Mouse (Mus musculus) large intestine, adult 2 months (tissue): ENCODE measurements around the gene C2cd5. TPM values are rescaled to one million over a fixed set of nuclear protein-coding genes. Genes with fewer than 3 reads are reported as not detected.
A peak's percentile ranks its signal among the peaks of the same experiment; 100 is the strongest.
"Not testable (repeated sequence)": the region's sequence is repeated elsewhere in the genome, so short reads cannot be mapped to it uniquely, and the experiment has no call there.

Source experiments
- DNase-seq: peaks from one replicate; pipeline ENCODE4 v3.0.0-alpha.2; 2012; ENCODE audit warnings: low read depth, low spot score
- WGBS: fragments of 180-500 bp; shearing (Covaris S2); methylation state at CpG from one replicate; pipeline ENCODE4 v1.1.7; 2018; 5-methylcytosine and 5-hydroxymethylcytosine counted together
- polyA plus RNA-seq: library from polyadenylated mRNA; depleted of rRNA; stranded (reverse); fragments of >200 nt; gene quantifications from 2 replicates; pipeline ENCODE4 v1.2.3, GENCODE M21; 2012

The C2cd5 gene
- polyA plus RNA-seq, 1 experiment = 14.5 TPM

DNA sequence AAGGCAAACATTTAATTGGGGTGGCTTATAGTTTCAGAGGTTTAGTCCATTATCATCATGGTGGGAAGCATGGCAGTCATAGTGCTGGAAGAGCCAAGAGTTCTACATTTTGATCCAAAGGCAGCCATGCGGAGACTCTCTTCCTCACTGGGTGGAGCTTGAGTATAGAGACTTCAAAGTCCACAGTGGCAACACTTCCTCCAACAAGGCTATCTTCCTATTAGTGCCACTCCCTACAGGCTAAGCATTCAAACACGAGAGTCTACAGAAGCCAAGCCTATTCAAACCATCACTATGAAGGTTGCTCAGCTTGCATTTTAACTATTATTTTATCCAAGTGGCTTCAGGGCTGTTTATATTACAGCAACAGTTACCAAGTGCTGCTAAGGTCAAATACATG is 65.4 kb downstream of the C2cd5 start:
- DNase-seq = peak; percentile 14
- 44% methylated on average over 2 of the region's 2 CpGs for WGBS

DNA sequence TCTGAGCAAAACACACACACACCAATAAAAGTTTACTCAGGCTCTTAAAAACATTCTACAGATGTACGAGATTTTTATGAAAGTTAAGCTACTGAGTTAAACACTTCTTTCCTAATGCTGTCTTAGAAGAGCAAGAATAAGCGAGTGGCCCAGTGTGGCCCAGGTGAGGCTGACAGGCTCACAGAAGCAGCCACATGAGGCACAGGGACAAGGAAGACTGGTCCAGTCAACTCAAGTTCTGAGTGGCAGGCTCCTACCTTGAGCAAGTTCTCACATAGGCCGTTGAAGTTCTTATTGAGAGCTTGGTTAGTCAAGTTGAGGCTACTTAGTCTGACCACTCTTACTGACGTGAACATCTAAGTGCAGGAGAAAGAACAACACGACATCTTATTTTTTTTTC is 69.4 kb downstream of the C2cd5 start:
- 87% methylated on average over 5 of the region's 5 CpGs for WGBS
- no peak for DNase-seq

DNA sequence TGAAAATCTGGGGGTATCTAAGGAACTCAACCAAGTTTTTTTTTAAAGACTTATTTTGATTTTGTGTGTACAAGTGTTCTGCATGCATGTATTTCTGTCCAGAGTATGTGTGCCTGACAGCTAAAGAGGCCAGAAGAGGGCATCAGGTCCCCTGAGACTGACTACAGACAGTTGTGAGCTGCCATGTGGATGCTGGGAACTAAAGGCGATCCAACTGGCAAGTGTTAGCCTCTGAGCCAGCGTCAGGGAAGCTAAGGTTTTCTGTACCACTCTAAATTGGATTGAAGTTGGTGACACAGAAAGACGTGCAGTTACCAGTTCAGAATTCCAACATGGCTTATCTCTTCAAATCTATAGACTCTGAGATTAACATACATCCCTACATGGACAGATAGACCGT is 72.0 kb downstream of the C2cd5 start:
- 93% methylated on average over 4 of the region's 4 CpGs for WGBS

DNA sequence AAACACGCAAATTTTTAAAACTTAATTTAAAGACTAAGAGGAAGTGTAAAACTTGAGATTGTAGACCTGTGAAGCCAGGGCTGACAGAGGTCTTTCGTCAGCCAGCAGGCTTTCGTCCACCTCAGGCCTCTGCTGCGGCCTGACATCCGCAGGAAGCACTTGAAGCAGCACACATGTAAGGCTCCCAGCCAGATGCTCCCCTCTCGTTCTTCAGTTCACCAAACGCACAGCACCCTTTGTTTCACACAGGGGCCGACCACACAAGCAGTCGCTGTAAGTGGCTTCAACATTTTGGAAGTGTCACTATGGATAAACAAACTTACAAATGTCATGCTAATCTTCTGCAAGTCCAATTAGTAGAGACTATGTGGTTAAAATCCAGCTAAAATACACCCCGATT is 72.5 kb downstream of the C2cd5 start:
- 78% methylated on average over 10 of the region's 10 CpGs for WGBS
- DNase-seq = no peak

More for the DNA sequence above, 72.0 kb downstream of the C2cd5 start:
- DNase-seq = no peak

DNA sequence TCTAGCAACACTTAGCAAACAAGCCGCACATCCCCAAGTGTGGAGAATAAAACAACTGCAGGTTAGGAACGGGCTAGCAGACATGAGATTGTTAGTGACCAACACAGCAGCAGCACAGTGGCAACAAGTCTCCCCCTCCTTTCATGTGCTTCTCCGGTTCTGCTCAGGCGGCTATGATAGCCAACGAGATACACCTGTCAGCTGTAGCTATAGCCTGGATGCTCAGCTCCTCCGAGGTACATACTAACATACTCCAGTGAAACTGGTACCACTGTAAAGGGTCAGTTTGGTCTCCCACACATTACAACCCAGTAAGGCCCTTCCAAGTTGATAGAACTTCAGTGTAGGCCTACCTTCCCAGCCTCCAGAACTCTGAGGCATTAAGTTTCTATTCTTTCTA is 76.2 kb downstream of the C2cd5 start:
- 90% methylated on average over 6 of the region's 6 CpGs for WGBS
- no peak for DNase-seq

DNA sequence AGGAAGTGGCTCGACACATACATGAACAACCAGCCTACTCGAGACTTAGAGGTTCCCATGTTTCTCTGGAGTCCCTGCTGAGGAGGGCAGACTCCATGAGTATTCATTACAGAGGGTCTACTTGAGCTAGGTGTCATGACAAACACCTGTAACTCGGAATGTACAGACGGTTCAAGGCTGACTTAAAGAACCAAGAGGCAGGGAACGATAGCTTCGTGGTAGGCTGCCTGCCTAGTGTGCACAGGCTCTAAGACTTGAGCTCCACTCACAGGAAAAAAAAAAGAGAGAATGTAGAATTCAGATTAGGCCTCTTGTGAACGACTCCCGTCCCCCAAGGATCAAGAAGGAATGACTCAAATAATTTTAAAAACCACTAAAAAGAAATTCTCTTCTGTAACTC is 78.2 kb downstream of the C2cd5 start:
- DNase-seq = no peak
- 86% methylated on average over 8 of the region's 8 CpGs for WGBS

DNA sequence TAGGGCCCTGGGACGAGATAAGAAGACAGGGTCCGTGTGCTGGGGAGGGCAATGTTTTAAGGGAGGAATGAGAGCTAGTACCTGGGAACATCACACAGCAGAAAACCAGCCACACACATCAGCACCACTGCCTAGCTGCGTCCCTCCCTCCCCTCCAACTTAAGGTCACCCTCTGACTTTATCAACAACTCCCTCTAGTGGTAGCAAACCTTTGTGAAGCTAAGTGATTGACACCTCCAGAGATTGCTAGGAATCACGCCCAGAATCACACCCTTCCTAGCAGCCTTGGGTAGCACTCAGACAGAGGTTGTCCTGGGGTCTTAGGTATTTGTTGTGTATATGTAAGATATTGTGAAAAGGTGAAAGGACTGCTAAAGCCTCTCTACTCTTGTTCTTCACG is 79.3 kb downstream of the C2cd5 start:
- no peak for DNase-seq
- 78% methylated on average over 5 of the region's 5 CpGs for WGBS

DNA sequence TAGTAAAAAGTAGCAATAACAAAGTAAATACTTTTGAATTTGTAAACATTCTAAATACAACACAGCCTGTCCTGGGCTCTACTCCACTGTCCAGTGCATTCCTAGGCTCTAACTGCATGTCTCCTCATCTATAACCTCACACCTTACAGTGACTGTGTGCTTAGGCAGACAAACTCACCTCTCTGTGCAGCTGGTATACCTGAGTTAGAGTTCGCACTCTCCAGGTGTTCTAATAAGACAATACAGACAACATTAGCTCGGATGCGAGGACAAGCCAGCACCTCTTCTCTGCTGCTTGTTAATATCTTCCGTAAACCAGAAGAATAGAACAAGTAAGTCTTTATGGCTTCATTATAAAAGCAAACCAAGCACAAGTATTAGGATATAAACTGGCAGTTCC is 79.8 kb downstream of the C2cd5 start:
- DNase-seq = no peak
- WGBS = 95% methylated on average over 4 of the region's 4 CpGs

DNA sequence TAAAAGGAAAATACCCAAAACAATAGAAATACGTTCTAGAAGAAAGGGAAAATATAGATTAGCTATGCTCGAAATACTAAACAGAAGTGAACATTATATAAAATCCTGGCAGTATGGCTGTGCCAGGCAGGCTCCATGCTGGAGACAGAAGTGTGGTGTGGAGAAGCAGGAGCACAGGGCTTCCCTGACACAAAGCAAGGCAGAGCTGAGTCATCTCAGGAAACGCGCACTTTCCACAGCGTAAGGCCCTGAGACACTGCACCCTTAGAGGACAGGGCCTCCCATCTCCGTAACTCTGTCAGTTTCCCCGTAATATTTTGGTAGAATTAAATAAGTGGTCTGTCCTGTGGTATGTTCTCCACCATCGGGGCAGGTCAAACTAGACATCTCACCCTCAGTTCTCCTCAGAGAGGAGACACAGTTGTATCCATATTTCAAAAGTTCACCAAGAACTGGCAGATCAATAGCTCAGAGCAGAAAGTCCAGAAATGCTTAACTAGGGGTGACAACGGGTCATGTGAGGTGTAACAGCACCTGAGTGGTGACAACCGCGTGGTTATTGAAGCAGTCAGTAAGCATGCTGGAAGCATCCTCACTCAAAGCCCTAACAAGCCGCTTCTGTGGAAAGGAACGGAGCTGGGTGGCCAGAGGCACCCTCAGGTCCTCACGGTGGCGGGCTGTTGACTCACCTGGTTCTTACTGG is 87.3 kb downstream of the C2cd5 start:
- no peak for DNase-seq
- 90% methylated on average over 15 of the region's 15 CpGs for whole genome bisulfite sequencing

DNA sequence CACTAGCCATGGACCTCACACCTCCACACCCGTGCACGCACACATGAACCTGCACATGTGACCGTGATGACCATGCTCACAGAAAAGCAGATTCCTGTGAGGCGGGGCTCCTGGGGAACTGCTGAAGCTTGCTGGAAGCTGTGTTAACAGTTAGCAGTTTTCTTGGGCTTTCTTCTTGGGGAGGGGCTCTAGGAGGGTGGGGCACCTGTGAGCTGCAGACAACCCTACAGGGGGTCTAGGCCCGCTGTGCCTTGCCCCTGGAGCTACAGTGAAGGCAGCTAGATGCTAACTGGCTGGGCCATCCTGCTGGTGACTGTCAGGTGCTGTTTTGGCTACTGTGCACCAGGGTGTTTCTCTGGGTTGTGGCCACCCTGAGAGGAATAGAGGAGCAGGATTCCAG is 91.1 kb downstream of the C2cd5 start:
- 86% methylated on average over 5 of the region's 5 CpGs for WGBS
- DNase-seq = no peak

DNA sequence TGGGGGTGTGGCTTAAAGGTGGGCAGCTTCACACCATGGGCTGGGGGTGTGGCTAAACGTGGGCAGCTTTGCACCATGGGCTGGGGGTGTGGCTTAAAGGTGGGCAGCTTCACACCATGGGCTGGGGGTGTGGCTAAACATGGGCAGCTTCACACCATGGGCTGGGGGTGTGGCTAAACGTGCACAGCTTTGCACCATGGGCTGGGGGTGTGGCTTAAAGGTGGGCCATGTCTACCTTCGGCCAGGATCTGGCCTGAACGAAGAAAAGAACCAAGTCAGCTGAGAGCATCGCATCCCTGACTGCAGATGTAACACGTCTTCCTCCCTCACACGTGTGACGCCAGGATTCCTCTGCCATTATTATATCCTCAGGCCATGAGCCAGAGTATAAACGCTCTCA is 94.7 kb downstream of the C2cd5 start:
- 91% methylated on average over 9 of the region's 9 CpGs for WGBS

DNA sequence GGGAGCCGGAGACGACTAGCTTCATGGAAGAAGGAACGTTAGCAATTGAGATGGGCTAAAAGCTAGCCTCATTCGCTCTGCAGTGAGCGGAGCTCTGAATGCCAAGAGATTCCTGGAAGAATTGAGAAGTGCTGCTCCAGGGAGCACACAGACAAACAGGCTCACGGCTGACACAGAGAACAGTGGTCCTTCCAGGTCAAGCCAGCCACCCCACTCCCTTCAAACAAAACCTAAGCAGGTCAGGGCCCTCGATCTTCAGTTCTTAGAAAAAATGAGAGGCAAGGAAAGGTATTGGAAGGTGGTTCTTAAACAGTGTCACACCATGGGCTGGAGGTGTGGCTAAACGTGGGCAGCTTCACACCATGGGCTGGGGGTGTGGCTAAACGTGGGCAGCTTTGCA is 95.1 kb downstream of the C2cd5 start:
- no peak for DNase-seq
- 70% methylated on average over 9 of the region's 9 CpGs for WGBS

More for the DNA sequence above, 94.7 kb downstream of the C2cd5 start:
- not testable (repeated sequence) for DNase-seq

DNA sequence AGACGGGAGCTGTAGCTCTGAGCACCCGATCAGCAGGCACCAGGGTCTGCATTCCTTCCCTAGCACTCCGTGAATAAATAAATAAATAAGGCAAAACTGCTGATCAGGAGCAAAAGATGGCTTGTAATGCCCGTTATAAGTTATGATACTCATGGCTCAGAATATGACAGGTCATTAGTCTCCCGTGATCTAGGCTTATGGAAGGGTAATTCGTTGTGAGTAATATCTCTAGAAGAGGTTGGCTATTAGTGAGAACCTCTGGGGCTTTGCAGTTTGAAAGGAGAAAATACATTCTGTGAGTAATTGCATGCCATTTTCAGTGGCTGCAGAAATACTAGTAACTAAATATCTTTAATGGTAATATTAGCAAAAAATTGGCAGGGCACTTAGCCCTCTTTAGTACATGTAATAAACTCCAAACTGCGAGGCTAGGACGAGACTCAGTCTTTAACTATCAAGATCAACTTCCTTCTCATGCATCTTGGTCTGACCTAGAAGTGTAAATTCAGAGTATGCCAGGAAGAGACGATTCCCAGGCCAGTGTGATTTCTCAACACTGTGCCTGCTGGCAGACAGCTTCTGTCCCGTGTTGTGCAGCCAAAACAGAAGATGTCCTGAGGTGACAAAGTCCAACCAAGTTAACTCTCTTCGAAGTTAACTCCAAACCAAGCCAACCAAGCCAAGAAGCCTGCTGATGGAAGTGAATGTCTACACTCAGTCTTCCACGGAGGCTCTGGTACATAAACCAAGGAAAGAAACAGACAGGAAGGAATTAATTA is 101.5 kb downstream of the C2cd5 start:
- 53% methylated on average over 12 of the region's 12 CpGs for WGBS
- DNase-seq = no peak

DNA sequence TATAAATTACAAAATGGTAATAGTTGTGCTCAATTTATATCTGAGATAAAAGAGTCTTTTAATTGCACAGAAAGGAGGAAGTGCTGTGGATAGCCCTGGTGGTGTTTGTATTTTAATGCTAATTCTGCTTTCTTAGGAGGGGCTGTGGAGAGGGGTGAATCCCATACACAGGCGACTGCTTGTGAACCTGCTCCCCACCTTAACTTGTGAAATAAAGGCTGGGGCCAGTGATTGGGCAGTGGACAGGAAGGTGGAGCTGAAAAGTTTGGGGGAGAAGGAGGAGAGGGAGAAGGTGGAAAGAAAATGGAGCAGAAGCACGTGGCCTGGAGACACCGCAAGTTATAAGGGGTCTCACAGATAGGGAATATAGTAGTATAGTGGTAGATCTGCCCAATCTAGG is 103.1 kb downstream of the C2cd5 start:
- no peak for DNase-seq
- WGBS = 84% methylated on average over 3 of the region's 3 CpGs

DNA sequence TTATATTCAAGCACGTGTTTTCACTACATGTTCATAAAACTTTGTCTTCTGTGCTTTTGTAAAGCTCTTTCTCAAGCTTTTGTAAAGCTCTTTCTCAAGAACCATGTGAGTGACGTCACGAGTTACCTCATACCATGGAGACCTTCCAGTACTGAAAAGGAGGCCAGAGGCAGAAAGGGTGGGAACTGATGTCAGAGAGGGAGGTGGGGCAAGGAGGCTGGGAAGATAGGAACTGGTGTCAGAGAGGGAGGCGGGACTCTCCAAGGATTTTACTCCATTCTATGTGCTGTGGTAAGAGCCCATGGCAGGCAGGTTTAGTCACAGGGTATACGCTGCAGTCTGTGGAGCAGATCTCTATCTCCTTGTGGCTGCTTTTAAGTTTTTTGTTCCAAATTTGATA is 104.4 kb downstream of the C2cd5 start:
- no peak for DNase-seq

DNA sequence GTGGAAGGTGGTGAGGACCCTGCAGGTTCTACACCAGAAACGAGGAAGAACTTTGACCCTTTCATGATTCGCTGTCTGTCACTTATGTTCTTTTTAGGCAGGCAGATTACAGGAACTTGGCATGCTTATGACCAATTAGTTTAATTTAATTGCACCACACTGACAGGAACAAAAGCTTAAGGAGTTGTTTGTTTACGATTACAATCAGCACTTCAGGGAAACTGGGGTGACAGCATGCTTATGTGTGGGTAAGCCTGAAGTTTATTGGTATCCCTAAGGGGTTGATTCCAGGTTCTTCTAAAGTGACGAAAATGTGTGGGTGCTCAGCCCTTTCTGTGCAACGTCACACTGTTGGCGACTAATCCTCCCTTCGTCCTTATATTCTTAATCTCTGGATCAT is 105.1 kb downstream of the C2cd5 start:
- 47% methylated on average over 7 of the region's 7 CpGs for WGBS
- no peak for DNase-seq

More for the DNA sequence above, 104.4 kb downstream of the C2cd5 start:
- WGBS = 63% methylated on average over 5 of the region's 5 CpGs

DNA sequence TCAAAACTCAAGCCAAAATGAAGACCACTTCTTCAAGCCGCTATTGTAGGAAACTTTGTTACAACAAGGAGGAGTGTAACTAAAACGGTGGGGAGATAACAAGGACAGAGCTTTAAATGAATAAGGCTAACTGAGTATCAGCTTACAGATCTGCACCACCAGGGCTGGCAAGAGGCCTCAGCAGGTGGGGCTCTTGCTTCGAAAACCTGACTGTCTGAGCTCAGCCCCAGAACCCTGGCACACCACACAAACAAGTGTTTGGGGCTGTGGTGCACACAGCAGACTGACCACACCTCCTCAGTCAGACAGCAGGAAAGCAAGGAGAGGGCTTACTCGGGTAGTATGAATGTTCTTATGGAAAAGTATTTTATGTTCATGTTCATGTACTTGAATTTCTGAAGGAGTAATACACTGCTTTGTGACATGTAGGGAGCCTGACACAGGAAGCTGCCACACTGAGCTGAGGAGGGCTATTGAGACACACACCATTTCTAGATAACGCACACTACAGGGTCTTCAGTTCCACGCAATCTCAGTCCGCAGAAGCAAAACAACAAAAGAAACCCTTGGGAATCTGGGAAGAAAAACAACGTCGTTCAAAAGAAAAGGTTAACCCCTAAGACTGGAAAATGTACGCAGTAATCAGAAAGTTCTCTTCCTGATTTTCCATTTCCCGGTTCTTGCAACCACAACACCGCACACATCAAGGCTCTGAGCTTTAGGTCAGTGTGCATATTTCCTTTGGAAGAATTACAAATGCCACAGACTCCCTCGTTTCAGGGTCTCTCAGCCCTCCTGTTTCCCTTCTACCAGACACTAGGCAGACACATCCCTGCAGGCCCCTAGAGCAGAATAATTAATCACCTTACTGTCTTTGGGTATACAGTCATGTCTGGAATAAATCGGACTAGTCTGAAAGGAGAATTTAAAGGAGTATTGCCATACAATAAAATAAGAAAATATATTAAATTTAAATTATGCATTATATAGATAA is 105.9 kb downstream of the C2cd5 start:
- no peak for DNase-seq
- 35% methylated on average over 14 of the region's 14 CpGs for WGBS

DNA sequence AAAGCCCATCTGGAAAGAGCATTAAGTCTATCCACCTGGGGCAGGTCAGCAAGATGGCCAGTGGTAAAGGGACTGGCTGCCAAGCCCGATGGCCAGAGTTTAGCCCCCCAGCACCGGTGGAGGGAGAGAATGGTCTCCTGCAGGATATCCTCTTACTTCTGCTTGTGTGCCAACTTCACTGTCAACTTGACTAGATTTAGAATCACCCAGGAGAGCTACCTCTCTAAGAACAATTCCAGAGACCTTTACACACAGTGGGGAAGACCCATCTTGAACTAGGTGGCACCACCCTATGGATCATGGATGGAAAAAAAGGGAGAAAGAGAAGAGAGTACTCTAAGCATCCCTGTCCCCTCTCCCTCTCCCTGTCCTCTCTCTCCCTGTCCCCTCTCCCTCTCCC is 107.0 kb downstream of the C2cd5 start:
- DNase-seq = no peak
- WGBS = 87% methylated on average over 2 of the region's 2 CpGs

DNA sequence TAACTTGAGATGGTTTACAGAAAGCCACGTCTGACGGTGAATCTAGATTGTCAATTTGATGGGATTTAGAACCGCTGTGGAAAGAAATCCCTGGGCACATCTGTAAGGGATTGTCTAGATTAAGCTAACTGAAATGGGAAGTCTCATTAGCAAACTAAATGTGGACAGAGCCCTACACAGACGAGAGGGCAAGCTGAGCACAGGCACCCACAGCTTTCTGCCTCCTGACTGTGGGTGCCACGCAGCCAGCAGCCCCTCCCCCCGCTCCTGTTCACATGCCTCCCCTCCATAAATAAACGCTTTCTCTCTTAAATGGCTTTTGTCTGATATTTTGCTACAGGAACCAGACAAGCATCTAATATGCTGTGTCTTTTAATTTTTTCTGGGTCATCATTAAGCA is 107.8 kb downstream of the C2cd5 start:
- DNase-seq = no peak
- WGBS = 51% methylated on average over 7 of the region's 7 CpGs

DNA sequence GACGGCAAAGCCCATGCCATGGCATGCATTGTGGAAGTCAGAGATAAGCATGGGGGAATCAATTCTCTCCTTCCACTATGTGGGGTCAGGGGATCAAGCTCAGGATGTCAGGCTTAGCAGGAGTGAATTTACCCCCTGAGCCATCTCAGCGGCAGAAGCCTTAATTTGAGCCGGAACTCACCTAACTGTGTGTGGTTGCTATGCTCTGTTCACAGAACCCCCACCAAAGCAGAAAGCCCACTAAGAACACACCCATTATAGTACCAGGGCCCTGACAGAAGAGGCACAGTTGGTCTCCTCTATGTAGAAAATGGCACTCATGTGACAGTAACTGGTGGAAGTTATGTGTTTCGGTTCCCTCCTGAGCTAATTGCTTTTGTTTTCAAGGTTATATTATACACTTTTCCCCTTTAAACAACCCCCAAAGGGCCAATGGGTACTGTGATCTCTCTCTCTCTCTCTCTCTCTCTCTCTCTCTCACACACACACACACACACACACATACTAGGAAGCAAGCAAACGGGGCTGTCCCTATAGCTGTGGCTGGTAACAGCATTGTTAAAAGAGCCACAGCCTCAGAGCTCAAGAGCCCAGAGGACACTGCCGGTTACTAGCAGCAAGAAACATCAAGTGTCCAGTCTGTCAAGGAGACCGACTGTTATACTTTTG is 108.4 kb downstream of the C2cd5 start:
- DNase-seq = no peak

More for the DNA sequence above, 108.4 kb downstream of the C2cd5 start:
- WGBS = 63% methylated on average over 7 of the region's 7 CpGs
